Mouse (Mus musculus): ENCODE measurements around the gene Gfod1. TPM values are rescaled to one million over a fixed set of nuclear protein-coding genes. Genes with fewer than 3 reads are reported as not detected.

Gene Gfod1
- polyA plus RNA-seq, 1 experiment = 47.5 TPM

GRCm38 (mm10) chr13:43218764-43219163, 85.2 kb downstream of the Gfod1 start:
- Histone ChIP-seq H3K4me3 (replicated peaks; ENCODE audit: insufficient read depth, low read depth, low read length) (no peak overlapping the region), H3K4me1 (ENCODE audit: control insufficient read depth, insufficient read depth, low read length) (peaks cover 25% of the 10 kb centered on the region), H3K27ac (ENCODE audit: insufficient read depth, low read length) (no peak overlapping the region), H3K27me3 (ENCODE audit: control insufficient read depth, insufficient read depth, low read length) (no peaks in the 10 kb centered on the region)
- no peak for TF ChIP-seq POLR2A (IDR thresholded peaks at IDR 0.05; ENCODE audit: borderline replicate concordance, insufficient read depth, low read length)
- no peak for TF ChIP-seq CTCF (IDR thresholded peaks at IDR 0.05; ENCODE audit: borderline replicate concordance, insufficient read depth, low read depth, low read length)
- 46% methylated on average over 4 of the region's 4 CpGs for WGBS
- DNase-seq = no peak

GRCm38 (mm10) chr13:43218284-43218683, 85.7 kb downstream of the Gfod1 start:
- 73% methylated on average over 4 of the region's 4 CpGs for WGBS
- DNase-seq = no peak
- no peak overlapping the region for H3K4me3 ChIP-seq (replicated peaks; ENCODE audit: insufficient read depth, low read depth, low read length)
- no peak overlapping the region for H3K27ac ChIP-seq (ENCODE audit: insufficient read depth, low read length)
- H3K4me1 ChIP-seq (ENCODE audit: control insufficient read depth, insufficient read depth, low read length) = peaks cover 25% of the 10 kb centered on the region
- TF ChIP-seq POLR2A (IDR thresholded peaks at IDR 0.05; ENCODE audit: borderline replicate concordance, insufficient read depth, low read length) = no peak
- TF ChIP-seq CTCF (IDR thresholded peaks at IDR 0.05; ENCODE audit: borderline replicate concordance, insufficient read depth, low read depth, low read length) = no peak
- no peaks in the 10 kb centered on the region for H3K27me3 ChIP-seq (ENCODE audit: control insufficient read depth, insufficient read depth, low read length)

DNA sequence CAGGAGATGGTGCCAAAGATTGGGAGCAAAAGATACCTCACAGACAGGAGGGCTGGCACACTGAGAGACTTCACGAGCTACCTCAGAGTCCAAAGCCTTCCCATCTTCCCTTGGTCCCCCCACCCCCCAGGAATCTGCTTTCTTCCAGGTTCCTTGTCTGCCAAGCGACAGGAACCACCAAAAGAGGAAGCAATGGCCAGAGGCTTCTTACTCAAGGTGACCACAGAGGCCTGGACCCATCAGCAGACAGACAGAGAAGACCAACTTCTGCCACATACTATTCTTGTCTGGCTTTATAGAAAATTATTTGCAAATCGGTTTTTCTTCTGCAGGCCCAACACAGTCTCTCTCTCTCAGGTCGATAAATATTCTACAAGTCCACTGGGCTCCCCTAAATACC, 86.3 kb downstream of the Gfod1 start:
- no peaks in the 10 kb centered on the region for H3K27me3 ChIP-seq (ENCODE audit: control insufficient read depth, insufficient read depth, low read length)
- no peak for TF ChIP-seq POLR2A (IDR thresholded peaks at IDR 0.05; ENCODE audit: borderline replicate concordance, insufficient read depth, low read length)
- TF ChIP-seq CTCF (IDR thresholded peaks at IDR 0.05; ENCODE audit: borderline replicate concordance, insufficient read depth, low read depth, low read length) = no peak
- no peak for DNase-seq
- H3K27ac ChIP-seq (ENCODE audit: insufficient read depth, low read length) = no peak overlapping the region
- H3K4me3 ChIP-seq (replicated peaks; ENCODE audit: insufficient read depth, low read depth, low read length) = no peak overlapping the region
- peaks cover 25% of the 10 kb centered on the region for H3K4me1 ChIP-seq (ENCODE audit: control insufficient read depth, insufficient read depth, low read length)
- WGBS = 68% methylated on average over 4 of the region's 4 CpGs

- peaks cover 30% of the 10 kb centered on the region for H3K4me1 ChIP-seq (ENCODE audit: control insufficient read depth, insufficient read depth, low read length)
- no peak for DNase-seq
- no peak overlapping the region for H3K4me3 ChIP-seq (replicated peaks; ENCODE audit: insufficient read depth, low read depth, low read length)
- 89% methylated on average over 8 of the region's 8 CpGs for WGBS
- TF ChIP-seq POLR2A (IDR thresholded peaks at IDR 0.05; ENCODE audit: borderline replicate concordance, insufficient read depth, low read length) (no peak), CTCF (IDR thresholded peaks at IDR 0.05; ENCODE audit: borderline replicate concordance, insufficient read depth, low read depth, low read length) (no peak)
- no peak overlapping the region for H3K27ac ChIP-seq (ENCODE audit: insufficient read depth, low read length)
- H3K27me3 ChIP-seq (ENCODE audit: control insufficient read depth, insufficient read depth, low read length) = no peaks in the 10 kb centered on the region
Measured at GRCm38 (mm10) chr13:43217059-43217458, 86.9 kb downstream of the Gfod1 start.

- no peak for DNase-seq
- peaks cover 34% of the 10 kb centered on the region for H3K4me1 ChIP-seq (ENCODE audit: control insufficient read depth, insufficient read depth, low read length)
- no peak overlapping the region for H3K27ac ChIP-seq (ENCODE audit: insufficient read depth, low read length)
- TF ChIP-seq POLR2A (IDR thresholded peaks at IDR 0.05; ENCODE audit: borderline replicate concordance, insufficient read depth, low read length) = no peak
- TF ChIP-seq CTCF (IDR thresholded peaks at IDR 0.05; ENCODE audit: borderline replicate concordance, insufficient read depth, low read depth, low read length) = no peak
- H3K4me3 ChIP-seq (replicated peaks; ENCODE audit: insufficient read depth, low read depth, low read length) = no peak overlapping the region
- no peaks in the 10 kb centered on the region for H3K27me3 ChIP-seq (ENCODE audit: control insufficient read depth, insufficient read depth, low read length)
- WGBS = 94% methylated on average over 9 of the region's 9 CpGs
Measured at GRCm38 (mm10) chr13:43215994-43216706, 87.8 kb downstream of the Gfod1 start.

- no peak overlapping the region for H3K27ac ChIP-seq (ENCODE audit: insufficient read depth, low read length)
- peaks cover 36% of the 10 kb centered on the region for H3K4me1 ChIP-seq (ENCODE audit: control insufficient read depth, insufficient read depth, low read length)
- no peaks in the 10 kb centered on the region for H3K27me3 ChIP-seq (ENCODE audit: control insufficient read depth, insufficient read depth, low read length)
- H3K4me3 ChIP-seq (replicated peaks; ENCODE audit: insufficient read depth, low read depth, low read length) = no peak overlapping the region
- WGBS = 38% methylated on average over 19 of the region's 19 CpGs
- TF ChIP-seq POLR2A (IDR thresholded peaks at IDR 0.05; ENCODE audit: borderline replicate concordance, insufficient read depth, low read length) = no peak
- TF ChIP-seq CTCF (IDR thresholded peaks at IDR 0.05; ENCODE audit: borderline replicate concordance, insufficient read depth, low read depth, low read length) = no peak
- DNase-seq = no peak
Measured at GRCm38 (mm10) chr13:43215144-43215993, 88.6 kb downstream of the Gfod1 start.

DNA sequence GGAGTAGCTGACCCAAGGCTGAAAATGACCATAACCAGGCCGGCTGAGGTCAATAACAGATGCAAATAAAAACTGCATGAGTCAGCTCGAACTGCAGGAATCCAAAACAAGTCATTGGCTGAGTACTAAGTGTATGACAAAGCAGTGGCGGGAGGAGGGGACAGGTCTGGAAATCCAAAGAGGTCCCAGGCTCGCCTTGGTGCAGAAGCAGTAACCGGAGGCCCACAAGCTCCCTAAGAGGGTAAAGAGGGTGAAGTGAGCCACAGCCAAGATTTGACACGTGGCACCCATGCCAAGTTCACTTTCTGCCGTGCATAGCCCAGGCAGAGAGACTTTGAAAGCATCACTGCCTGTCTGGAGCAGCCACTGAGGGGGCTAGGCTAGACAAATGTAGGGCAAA, 91.6 kb downstream of the Gfod1 start:
- Histone ChIP-seq H3K4me3 (replicated peaks; ENCODE audit: insufficient read depth, low read depth, low read length) (no peak overlapping the region), H3K27me3 (ENCODE audit: control insufficient read depth, insufficient read depth, low read length) (no peaks in the 10 kb centered on the region), H3K4me1 (ENCODE audit: control insufficient read depth, insufficient read depth, low read length) (peaks cover 42% of the 10 kb centered on the region), H3K27ac (ENCODE audit: insufficient read depth, low read length) (peak overlapping the region; percentile 54)
- 21% methylated on average over 7 of the region's 7 CpGs for WGBS
- DNase-seq = peak; percentile 62 to 72
- no peak for TF ChIP-seq CTCF (IDR thresholded peaks at IDR 0.05; ENCODE audit: borderline replicate concordance, insufficient read depth, low read depth, low read length)
- no peak for TF ChIP-seq POLR2A (IDR thresholded peaks at IDR 0.05; ENCODE audit: borderline replicate concordance, insufficient read depth, low read length)

Data from cerebellum, adult 2 months (tissue).